Mouse (Mus musculus) hindbrain, embryonic 11.5 days (tissue): ENCODE data around the gene Msrb2. TPM values are rescaled to one million over a fixed set of nuclear protein-coding genes. Genes with fewer than 3 reads are reported as not detected.

ENCODE experiments used
- ATAC-seq: fragments of 200-750 bp; cut with Nextera tagmentation; 2 replicates; pipeline ENCODE4 v1.8.0; 2017; ENCODE audit warnings: mild to moderate bottlenecking, moderate TSS enrichment, moderate library complexity; ENCODE audit not compliant: low FRiP score
- DNase-seq: peaks from one replicate; pipeline ENCODE4 v3.0.0-alpha.2; 2015; ENCODE audit warnings: low spot score
- H3K27ac ChIP-seq: fragments of 300-500 bp; sonication (generic); 2 replicates; pipeline ENCODE4 v1.5.1; 2014; ENCODE audit warnings: mild to moderate bottlenecking, low read depth, low read length
- H3K27me3 ChIP-seq: fragments of 300-500 bp; sonication (generic); 2 replicates; pipeline ENCODE4 v1.6.1; 2014; ENCODE audit warnings: mild to moderate bottlenecking, low read length, moderate library complexity, mixed read lengths; ENCODE audit not compliant: control insufficient read depth, insufficient read depth
- H3K36me3 ChIP-seq: fragments of 300-500 bp; sonication (generic); 2 replicates; pipeline ENCODE4 v1.6.1; 2014; ENCODE audit warnings: mild to moderate bottlenecking, low read length, moderate library complexity, mixed read lengths; ENCODE audit not compliant: control insufficient read depth, insufficient read depth
- H3K4me1 ChIP-seq: fragments of 300-500 bp; sonication (generic); replicated peaks from 2 replicates; pipeline ENCODE4 v1.6.1; 2014; ENCODE audit warnings: low read length, mixed read lengths; ENCODE audit not compliant: control insufficient read depth, insufficient read depth
- H3K4me2 ChIP-seq: fragments of 300-500 bp; sonication (generic); replicated peaks from 2 replicates; pipeline ENCODE4 v1.6.1; 2014; ENCODE audit warnings: mild to moderate bottlenecking, low read depth, low read length
- H3K4me3 ChIP-seq: fragments of 300-500 bp; sonication (generic); 2 replicates; pipeline ENCODE4 v1.5.1; 2014; ENCODE audit warnings: low read depth, low read length
- H3K9ac ChIP-seq: fragments of 300-500 bp; sonication (generic); 2 replicates; pipeline ENCODE4 v1.6.1; 2014; ENCODE audit warnings: low read depth, low read length
- H3K9me3 ChIP-seq: fragments of 300-500 bp; sonication (generic); 2 replicates; pipeline ENCODE4 v1.6.1; 2016; ENCODE audit warnings: low read length; ENCODE audit not compliant: control insufficient read depth
- WGBS: fragments of 180-500 bp; shearing (Covaris S2); extraction: QIAGEN DNeasy Blood & Tissue Kit; methylation state at CpG from one replicate; pipeline ENCODE4 v1.1.7; 2014; 5-methylcytosine and 5-hydroxymethylcytosine counted together
- polyA plus RNA-seq: library from polyadenylated mRNA; unstranded; fragments of >200 nt; fragmentation: Nextera tagmentation; extraction: Ambion mirVana; gene quantifications from 2 replicates; pipeline ENCODE4 v1.2.1, GENCODE M21; 2014

The Msrb2 gene
- polyA plus RNA-seq, 1 experiment from 2014 or later: 14.8 TPM

GRCm38 (mm10) chr2:19430746-19431145 is 59.5 kb downstream of the Msrb2 start:
- Histone ChIP-seq H3K36me3 (no peaks in the 10 kb centered on the region), H3K4me1 (peaks cover 12% of the 10 kb centered on the region), H3K27ac (no peak overlapping the region), H3K4me2 (peak overlapping the region; percentile 44), H3K27me3 (peaks cover 76% of the 10 kb centered on the region), H3K9me3 (no peaks in the 10 kb centered on the region), H3K9ac (no peak overlapping the region), H3K4me3 (peak overlapping the region; percentile 24)
- under 1% methylated on average over 33 of the region's 33 CpGs for WGBS
- peak; percentile 69 for DNase-seq
- peak; percentile 73 for ATAC-seq

- Histone ChIP-seq H3K27ac (no peak overlapping the region), H3K4me3 (peak overlapping the region; percentile 24), H3K36me3 (no peaks in the 10 kb centered on the region), H3K4me1 (peaks cover 12% of the 10 kb centered on the region), H3K4me2 (peak overlapping the region; percentile 44), H3K9me3 (no peaks in the 10 kb centered on the region), H3K27me3 (peaks cover 79% of the 10 kb centered on the region), H3K9ac (no peak overlapping the region)
- ATAC-seq (peak; percentile 77), DNase-seq (peak; percentile 74)
- under 1% methylated on average over 18 of the region's 18 CpGs for whole genome bisulfite sequencing
Observed at GRCm38 (mm10) chr2:19431186-19431585, 59.9 kb downstream of the Msrb2 start.

- no peaks in the 10 kb centered on the region for H3K36me3 ChIP-seq
Observed at GRCm38 (mm10) chr2:19431614-19432323, 60.5 kb downstream of the Msrb2 start.

GRCm38 (mm10) chr2:19444346-19444745 is 73.1 kb downstream of the Msrb2 start:
- H3K4me3 ChIP-seq: no peak overlapping the region
- H3K36me3 ChIP-seq: no peaks in the 10 kb centered on the region
- H3K27me3 ChIP-seq: peaks cover 83% of the 10 kb centered on the region
- ATAC-seq: no peak
- no peak overlapping the region for H3K4me2 ChIP-seq
- H3K4me1 ChIP-seq: peaks cover 5% of the 10 kb centered on the region
- no peak for DNase-seq
- no peak overlapping the region for H3K27ac ChIP-seq
- WGBS: 2% methylated on average over 9 of the region's 9 CpGs
- H3K9me3 ChIP-seq: no peaks in the 10 kb centered on the region
- no peak overlapping the region for H3K9ac ChIP-seq

More at GRCm38 (mm10) chr2:19431614-19432323, 60.5 kb downstream of the Msrb2 start:
- 0 out of 2 replicates have a peak overlapping the region, but pooled peaks have one; percentile 24 for H3K4me3 ChIP-seq
- DNase-seq (peak; percentile 58), ATAC-seq (peak; percentile 79)
- H3K9me3 ChIP-seq: no peaks in the 10 kb centered on the region
- peak overlapping the region; percentile 44 for H3K4me2 ChIP-seq
- H3K27ac ChIP-seq: no peak overlapping the region
- H3K9ac ChIP-seq: no peak overlapping the region
- peaks cover 12% of the 10 kb centered on the region for H3K4me1 ChIP-seq
- peaks cover 73% of the 10 kb centered on the region for H3K27me3 ChIP-seq
- WGBS: 2% methylated on average over 41 of the region's 41 CpGs

Other genes starting within 250 kb of the Msrb2 start
- gene Armc3, start 172.1 kb upstream of the Msrb2 start, polyA plus RNA-seq: 1.4 and 1.5 TPM in 2 replicates
- gene Ptf1a, start 74.2 kb downstream of the Msrb2 start, polyA plus RNA-seq: 15.5 and 18.0 TPM in 2 replicates
- 0.24 and 0.36 TPM in 2 replicates for gene 4921504E06Rik, start 182.5 kb downstream of the Msrb2 start, polyA plus RNA-seq